Mouse (Mus musculus) forebrain, embryonic 13.5 days (tissue): ENCODE data around the gene Nudt1. TPM values are rescaled to one million over a fixed set of nuclear protein-coding genes. Genes with fewer than 3 reads are reported as not detected.

Experiments
- ATAC-seq: fragments of 200-750 bp; cut with Nextera tagmentation; 2 replicates; pipeline ENCODE4 v1.8.0; 2017
- H3K27ac ChIP-seq: fragments of 300-500 bp; sonication (generic); 2 replicates; pipeline ENCODE4 v1.5.1; 2015; ENCODE audit warnings: inconsistent platforms, mild to moderate bottlenecking, moderate library complexity
- H3K27me3 ChIP-seq: fragments of 300-500 bp; sonication (generic); 2 replicates; pipeline ENCODE4 v1.6.1; 2015; ENCODE audit warnings: mild to moderate bottlenecking, inconsistent platforms
- H3K36me3 ChIP-seq: fragments of 300-500 bp; sonication (generic); 2 replicates; pipeline ENCODE4 v1.6.1; 2015; ENCODE audit warnings: mild to moderate bottlenecking, inconsistent platforms; ENCODE audit not compliant: poor library complexity, severe bottlenecking
- H3K4me1 ChIP-seq: fragments of 300-500 bp; sonication (generic); 2 replicates; pipeline ENCODE4 v1.6.1; 2015; ENCODE audit warnings: inconsistent platforms
- H3K4me2 ChIP-seq: fragments of 300-500 bp; sonication (generic); 2 replicates; pipeline ENCODE4 v1.6.1; 2015; ENCODE audit warnings: inconsistent platforms, mild to moderate bottlenecking, moderate library complexity
- H3K4me3 ChIP-seq: fragments of 300-500 bp; sonication (generic); 2 replicates; pipeline ENCODE4 v1.5.1; 2015; ENCODE audit warnings: mild to moderate bottlenecking, inconsistent platforms
- H3K9ac ChIP-seq: fragments of 300-500 bp; sonication (generic); 2 replicates; pipeline ENCODE4 v1.6.1; 2015; ENCODE audit warnings: mild to moderate bottlenecking, inconsistent platforms
- H3K9me3 ChIP-seq: fragments of 300-500 bp; sonication (generic); replicated peaks from 2 replicates; pipeline ENCODE4 v1.6.1; 2016; ENCODE audit warnings: inconsistent platforms
- WGBS: fragments of 180-500 bp; shearing (Covaris S2); methylation state at CpG from one replicate; pipeline ENCODE4 v1.1.7; 2015; 5-methylcytosine and 5-hydroxymethylcytosine counted together
- polyA plus RNA-seq: library from polyadenylated mRNA; unstranded; fragments of >200 nt; fragmentation: Nextera tagmentation; extraction: Ambion mirVana; gene quantifications from 2 replicates; pipeline ENCODE4 v1.2.1, GENCODE M21; 2015

Gene Nudt1
- 35.7 and 37.8 TPM in 2 replicates for polyA plus RNA-seq

DNA sequence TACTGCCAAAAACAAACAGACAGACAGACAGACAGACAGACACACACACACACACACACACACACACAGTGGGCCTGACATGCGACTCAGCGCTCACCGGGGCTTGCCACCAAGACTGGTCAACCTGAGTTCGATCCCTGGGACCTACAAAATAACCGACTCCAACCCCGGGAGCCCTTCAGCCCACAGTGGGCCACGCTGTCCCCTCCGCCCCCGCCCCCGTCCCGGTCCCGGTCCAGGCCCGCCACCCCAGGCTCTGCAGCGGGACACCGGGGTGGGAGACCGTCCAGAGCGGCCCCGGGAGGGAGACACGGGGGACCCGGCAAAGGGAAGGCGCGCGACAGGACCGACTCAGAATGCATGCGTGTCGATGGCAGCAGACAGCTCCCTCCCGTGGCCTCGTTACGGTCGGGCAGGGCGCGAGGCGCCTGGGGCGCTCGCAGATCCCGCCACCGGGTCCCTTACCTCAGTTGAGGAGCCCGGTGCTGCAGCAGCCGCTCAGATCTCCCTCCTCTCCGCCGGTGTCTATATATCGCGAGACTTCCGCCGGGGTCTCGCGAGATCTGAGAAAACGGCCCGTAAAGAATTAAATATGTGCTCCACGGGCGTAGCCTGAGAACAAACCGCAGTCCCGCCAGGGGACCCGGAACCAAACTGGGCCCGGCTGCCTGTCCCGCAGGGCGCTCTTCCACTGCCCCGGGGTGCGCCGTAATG lies at the start of gene Nudt1, which contains the start of gene Mad1l1:
Gene Nudt1 (plus strand): TSS at position 615 of the 714 bp plus-strand sequence.
Gene Mad1l1 (minus strand): TSS at position 511 of the 714 bp plus-strand sequence.
- Histone ChIP-seq H3K4me3 (peak within 1 kb of the TSS; percentile 88), H3K4me1 (peaks cover 14% of the 10 kb centered on the region), H3K4me2 (peak within 1 kb of the TSS; percentile 76), H3K9me3 (no peaks in the 10 kb centered on the region), H3K27me3 (no peaks in the 10 kb centered on the region), H3K9ac (peak within 1 kb of the TSS; percentile 99), H3K27ac (peak within 1 kb of the TSS; percentile 81), H3K36me3 (peaks cover 10% of the 10 kb centered on the region; the same call in 1 of the 2 replicates)
- ATAC-seq, result peak; percentile 94
- WGBS, result under 1% methylated on average over 55 of the region's 60 CpGs

DNA sequence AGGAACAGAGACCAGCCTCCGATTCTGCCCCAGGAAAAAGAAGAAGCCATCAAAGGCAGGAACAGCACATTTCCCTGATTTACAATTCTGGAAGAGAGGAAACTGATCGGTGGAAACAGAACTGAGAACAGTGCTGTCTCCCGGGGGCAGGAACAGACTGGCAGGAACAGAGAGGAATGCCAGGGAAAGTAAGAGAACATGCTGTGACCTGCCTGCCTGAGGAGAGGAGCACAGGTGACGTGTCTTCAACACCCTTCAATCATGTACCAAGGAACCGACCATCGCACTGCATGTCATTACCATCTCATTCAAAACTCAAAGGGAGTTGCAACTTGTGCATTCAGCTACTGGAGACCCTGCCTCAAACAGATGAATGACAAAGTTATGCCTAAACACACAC lies 44.7 kb upstream of the Nudt1 start:
- Histone ChIP-seq H3K4me2 (no peak overlapping the region), H3K27me3 (no peaks in the 10 kb centered on the region), H3K9ac (no peak overlapping the region), H3K27ac (peak overlapping the region; percentile 51; the same call in 1 of the 2 replicates), H3K9me3 (no peaks in the 10 kb centered on the region), H3K36me3 (peaks cover 12% of the 10 kb centered on the region; the same call in 1 of the 2 replicates), H3K4me3 (no peak overlapping the region), H3K4me1 (peaks cover 10% of the 10 kb centered on the region; the same call in 1 of the 2 replicates)
- WGBS, result 84% methylated on average over 6 of the region's 6 CpGs
- ATAC-seq, result no peak

DNA sequence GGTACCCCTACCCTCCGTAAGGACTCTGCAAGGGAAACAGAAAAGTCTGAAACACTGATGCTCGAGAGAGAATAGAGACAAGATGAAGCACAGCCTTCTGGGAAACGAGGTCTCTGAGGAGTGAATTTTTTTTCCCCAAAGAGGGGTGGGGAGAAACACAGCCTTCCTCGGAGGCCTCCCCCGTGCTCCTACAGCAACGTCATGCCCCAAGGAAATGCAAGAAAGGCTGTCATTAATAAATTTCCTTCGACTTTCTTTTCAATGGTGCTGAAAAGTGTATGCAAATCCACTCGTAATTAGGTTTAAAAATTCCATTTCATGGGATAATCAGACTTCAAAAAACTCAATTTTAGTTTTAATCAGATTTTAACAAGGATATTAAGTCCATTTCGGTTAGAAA lies 41.3 kb upstream of the Nudt1 start:
- no peak overlapping the region for H3K4me3 ChIP-seq
- no peak for ATAC-seq
- no peak overlapping the region for H3K4me2 ChIP-seq
- H3K9ac ChIP-seq, result no peak overlapping the region
- peaks cover 16% of the 10 kb centered on the region; the same call in 1 of the 2 replicates for H3K4me1 ChIP-seq
- H3K27ac ChIP-seq, result 0 out of 2 replicates have a peak overlapping the region, but pooled peaks have one; percentile 26
- H3K9me3 ChIP-seq, result no peaks in the 10 kb centered on the region
- peaks cover 15% of the 10 kb centered on the region for H3K36me3 ChIP-seq
- no peaks in the 10 kb centered on the region for H3K27me3 ChIP-seq
- WGBS, result 57% methylated on average over 9 of the region's 9 CpGs

DNA sequence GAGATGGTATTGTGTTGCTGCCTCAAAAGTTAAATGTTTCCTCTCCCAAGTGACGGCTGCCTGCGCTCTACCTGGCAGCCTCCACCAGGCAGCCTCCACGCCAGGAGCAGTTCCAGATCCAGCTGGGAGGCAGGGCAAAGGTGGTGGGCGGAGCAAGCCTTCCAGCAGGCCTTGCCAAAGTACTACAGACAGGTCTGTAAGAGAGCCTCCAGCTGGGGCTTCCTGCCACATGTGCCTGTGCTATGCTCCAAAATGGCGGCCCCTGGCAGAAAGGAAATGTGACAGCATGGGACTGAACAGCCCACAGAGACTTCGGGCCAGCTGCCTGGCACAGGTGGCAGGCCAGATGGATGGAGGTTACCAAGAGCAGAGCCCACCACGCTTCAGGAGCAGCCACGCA lies 39.1 kb upstream of the Nudt1 start:
- H3K36me3 ChIP-seq, result peaks cover 15% of the 10 kb centered on the region
- peaks cover 16% of the 10 kb centered on the region; the same call in 1 of the 2 replicates for H3K4me1 ChIP-seq
- H3K9ac ChIP-seq, result no peak overlapping the region
- H3K27ac ChIP-seq, result no peak overlapping the region
- ATAC-seq, result no peak
- WGBS, result 68% methylated on average over 8 of the region's 8 CpGs
- H3K27me3 ChIP-seq, result no peaks in the 10 kb centered on the region
- no peak overlapping the region for H3K4me3 ChIP-seq
- H3K4me2 ChIP-seq, result no peak overlapping the region
- no peaks in the 10 kb centered on the region for H3K9me3 ChIP-seq

DNA sequence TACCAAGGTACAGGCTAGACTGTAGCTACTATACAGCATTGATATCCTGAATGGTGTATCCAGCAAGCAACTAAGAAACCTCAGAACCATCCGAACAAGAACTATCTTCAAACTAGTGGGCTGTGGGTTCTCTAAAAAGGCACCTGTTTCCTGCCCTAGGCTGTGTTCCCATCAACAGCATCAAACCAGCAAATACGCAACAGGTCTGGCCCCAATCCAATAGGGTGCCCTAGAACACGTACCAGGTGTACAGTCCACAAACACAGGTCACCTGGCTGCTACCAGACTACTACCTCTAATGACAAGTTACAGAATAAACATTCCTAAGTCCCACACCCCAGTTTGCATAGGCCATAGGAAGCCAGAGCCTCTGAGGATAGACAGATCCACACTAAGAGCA lies 38.6 kb upstream of the Nudt1 start:
- Histone ChIP-seq H3K27ac (no peak overlapping the region), H3K9ac (no peak overlapping the region), H3K4me2 (no peak overlapping the region), H3K36me3 (peaks cover 13% of the 10 kb centered on the region), H3K4me1 (peaks cover 16% of the 10 kb centered on the region; the same call in 1 of the 2 replicates), H3K4me3 (no peak overlapping the region), H3K9me3 (no peaks in the 10 kb centered on the region), H3K27me3 (no peaks in the 10 kb centered on the region)
- no peak for ATAC-seq
- WGBS, result 96% methylated on average over 3 of the region's 3 CpGs

DNA sequence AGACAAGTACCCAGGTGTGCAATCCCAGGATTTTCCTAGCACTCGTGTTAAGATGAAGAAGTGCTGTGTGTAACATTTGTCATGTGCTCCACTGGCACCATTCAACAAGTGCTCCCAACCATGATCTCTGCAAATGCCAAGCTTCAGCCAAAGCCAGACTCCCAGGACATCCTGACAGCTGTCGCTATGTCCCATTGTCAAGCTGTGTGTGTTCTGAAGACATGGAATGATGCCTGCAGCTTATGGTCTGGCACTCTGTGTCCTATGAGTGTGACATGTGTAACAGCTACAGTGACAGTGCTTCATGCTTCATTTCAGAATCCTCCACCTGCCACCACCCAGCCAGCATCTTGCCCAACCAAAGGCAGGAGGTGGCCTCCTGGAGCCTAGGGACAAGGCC lies 37.4 kb upstream of the Nudt1 start:
- no peak overlapping the region for H3K4me3 ChIP-seq
- no peak overlapping the region for H3K27ac ChIP-seq
- no peak overlapping the region for H3K9ac ChIP-seq
- no peak for ATAC-seq
- no peaks in the 10 kb centered on the region for H3K9me3 ChIP-seq
- no peaks in the 10 kb centered on the region for H3K27me3 ChIP-seq
- H3K4me1 ChIP-seq, result peaks cover 16% of the 10 kb centered on the region; the same call in 1 of the 2 replicates
- 90% methylated on average over 2 of the region's 2 CpGs for WGBS
- peaks cover 14% of the 10 kb centered on the region for H3K36me3 ChIP-seq
- no peak overlapping the region for H3K4me2 ChIP-seq

DNA sequence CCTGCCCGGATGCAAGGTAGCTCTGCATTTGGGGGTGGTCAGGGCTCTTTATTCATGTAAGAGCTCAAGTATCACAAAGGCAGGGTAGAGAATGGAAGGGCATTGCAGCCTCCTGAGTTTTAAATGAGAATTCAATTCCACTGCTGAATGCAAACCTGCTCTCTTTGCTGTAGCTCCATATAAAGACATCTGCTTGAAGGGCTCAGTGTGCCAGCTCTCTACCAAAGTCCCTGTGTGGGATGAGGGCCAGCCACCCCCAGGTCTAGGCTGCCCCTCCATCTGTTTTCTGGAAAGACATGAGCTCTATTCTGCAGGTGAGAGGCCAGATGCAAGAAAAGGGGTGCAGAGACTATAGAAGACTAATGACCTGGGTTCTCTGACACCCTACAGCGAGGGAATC lies 36.7 kb upstream of the Nudt1 start:
- 68% methylated on average over 2 of the region's 2 CpGs for WGBS
- Histone ChIP-seq H3K27me3 (no peaks in the 10 kb centered on the region), H3K27ac (no peak overlapping the region), H3K4me2 (no peak overlapping the region), H3K4me1 (peaks cover 15% of the 10 kb centered on the region; the same call in 1 of the 2 replicates), H3K9me3 (no peaks in the 10 kb centered on the region), H3K4me3 (no peak overlapping the region), H3K36me3 (peaks cover 21% of the 10 kb centered on the region), H3K9ac (no peak overlapping the region)
- ATAC-seq, result no peak

DNA sequence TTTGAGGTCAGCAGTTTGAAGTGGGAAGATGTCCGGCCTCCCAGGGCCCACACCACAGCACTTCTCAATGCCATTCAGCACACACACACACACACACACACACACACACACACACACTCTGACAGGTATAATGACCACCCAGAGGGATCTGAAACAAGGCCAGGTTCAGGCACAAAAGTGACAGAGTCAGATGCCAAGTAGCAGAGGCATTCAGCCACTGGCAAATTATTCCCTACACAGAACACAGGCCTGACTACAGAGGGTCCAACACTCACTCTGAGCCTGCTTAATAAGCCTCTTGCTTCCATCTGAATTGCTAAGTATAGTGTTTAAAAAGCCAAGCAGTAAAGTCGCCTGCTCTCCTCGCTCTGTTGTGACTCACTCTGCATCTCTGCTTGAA lies 33.2 kb upstream of the Nudt1 start:
- ATAC-seq, result 0 out of 2 replicates have a peak, but pooled peaks have one; percentile 30
- Histone ChIP-seq H3K4me1 (no peaks in the 10 kb centered on the region), H3K9me3 (no peaks in the 10 kb centered on the region), H3K27ac (no peak overlapping the region), H3K27me3 (no peaks in the 10 kb centered on the region), H3K4me3 (no peak overlapping the region), H3K9ac (no peak overlapping the region), H3K36me3 (peaks cover 44% of the 10 kb centered on the region), H3K4me2 (no peak overlapping the region)
- 68% methylated on average over 3 of the region's 3 CpGs for WGBS

DNA sequence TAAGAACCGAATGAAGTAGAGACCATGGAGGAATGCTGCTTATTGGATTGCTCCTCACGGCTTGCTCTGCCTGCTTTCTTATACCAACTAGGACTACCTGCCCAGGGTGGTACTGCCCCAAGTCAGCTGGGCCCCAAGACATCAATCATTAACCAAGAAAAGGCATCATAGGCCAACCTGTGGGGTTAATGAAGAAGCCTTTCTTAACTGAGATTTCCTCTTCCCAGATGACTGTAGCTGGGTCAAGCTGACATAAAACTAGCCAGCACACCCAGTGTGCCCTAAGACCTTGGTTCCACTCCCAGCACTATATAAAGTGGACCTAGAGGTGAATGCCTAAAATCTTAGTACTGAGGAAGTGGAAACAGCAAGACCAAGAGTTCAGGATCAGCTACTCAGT lies 32.3 kb upstream of the Nudt1 start:
- Histone ChIP-seq H3K4me2 (no peak overlapping the region), H3K9me3 (no peaks in the 10 kb centered on the region), H3K9ac (no peak overlapping the region), H3K4me1 (no peaks in the 10 kb centered on the region), H3K27ac (no peak overlapping the region), H3K4me3 (no peak overlapping the region), H3K36me3 (peaks cover 45% of the 10 kb centered on the region), H3K27me3 (no peaks in the 10 kb centered on the region)
- ATAC-seq, result no peak
- WGBS, result 95% methylated on average over 2 of the region's 2 CpGs

DNA sequence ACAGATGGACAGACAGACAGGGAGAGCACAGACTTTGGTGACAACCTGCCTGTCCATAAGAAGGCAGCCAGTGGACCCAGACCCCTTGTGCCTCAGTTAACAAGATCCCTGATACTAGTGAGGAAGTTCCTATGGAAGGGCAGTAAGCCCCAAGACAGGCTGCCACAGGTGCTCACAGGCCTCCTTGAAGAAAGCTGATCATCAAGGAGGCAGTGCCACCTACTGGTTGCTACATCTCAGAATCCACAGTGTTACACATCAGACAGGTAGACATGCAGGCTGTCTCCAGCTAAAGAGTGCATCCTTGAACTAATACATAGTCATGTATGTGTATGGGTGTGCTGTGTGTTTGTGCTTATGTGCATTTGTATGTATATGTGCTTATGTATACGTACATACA lies 29.3 kb upstream of the Nudt1 start:
- peaks cover 58% of the 10 kb centered on the region for H3K36me3 ChIP-seq

DNA sequence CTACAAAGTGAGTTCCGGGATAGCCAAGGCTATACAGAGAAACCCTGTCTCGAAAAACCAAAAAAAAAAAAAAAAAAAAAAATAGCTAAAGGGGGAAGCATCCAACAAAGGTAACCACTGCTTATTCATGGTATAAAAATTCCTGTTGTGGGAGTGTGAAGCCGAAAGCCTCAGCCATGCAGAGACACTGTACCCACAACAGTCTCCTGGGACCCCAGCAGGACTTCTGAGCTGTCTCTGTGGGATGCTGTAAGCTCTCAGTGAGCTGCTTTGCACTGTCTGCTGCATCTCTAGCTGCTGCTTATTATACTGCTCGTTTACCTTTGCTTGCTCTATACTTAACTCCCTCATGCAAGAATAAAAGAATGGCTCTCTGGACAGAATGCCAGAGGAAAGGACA lies 23.2 kb upstream of the Nudt1 start:
- no peaks in the 10 kb centered on the region for H3K4me1 ChIP-seq
- H3K4me3 ChIP-seq, result no peak overlapping the region
- WGBS, result 70% methylated on average over 4 of the region's 4 CpGs
- H3K27ac ChIP-seq, result no peak overlapping the region
- no peak overlapping the region for H3K4me2 ChIP-seq
- no peaks in the 10 kb centered on the region for H3K27me3 ChIP-seq
- no peak for ATAC-seq
- no peak overlapping the region for H3K9ac ChIP-seq
- no peaks in the 10 kb centered on the region for H3K9me3 ChIP-seq
- H3K36me3 ChIP-seq, result peaks cover 76% of the 10 kb centered on the region

More for the DNA sequence above, 29.3 kb upstream of the Nudt1 start:
- 88% methylated on average over 1 of the region's 1 CpGs for WGBS
- no peak overlapping the region for H3K4me3 ChIP-seq
- H3K27me3 ChIP-seq, result no peaks in the 10 kb centered on the region
- peak; percentile 70 for ATAC-seq
- no peak overlapping the region for H3K9ac ChIP-seq
- H3K27ac ChIP-seq, result no peak overlapping the region
- no peaks in the 10 kb centered on the region for H3K9me3 ChIP-seq
- no peak overlapping the region for H3K4me2 ChIP-seq
- H3K4me1 ChIP-seq, result no peaks in the 10 kb centered on the region

DNA sequence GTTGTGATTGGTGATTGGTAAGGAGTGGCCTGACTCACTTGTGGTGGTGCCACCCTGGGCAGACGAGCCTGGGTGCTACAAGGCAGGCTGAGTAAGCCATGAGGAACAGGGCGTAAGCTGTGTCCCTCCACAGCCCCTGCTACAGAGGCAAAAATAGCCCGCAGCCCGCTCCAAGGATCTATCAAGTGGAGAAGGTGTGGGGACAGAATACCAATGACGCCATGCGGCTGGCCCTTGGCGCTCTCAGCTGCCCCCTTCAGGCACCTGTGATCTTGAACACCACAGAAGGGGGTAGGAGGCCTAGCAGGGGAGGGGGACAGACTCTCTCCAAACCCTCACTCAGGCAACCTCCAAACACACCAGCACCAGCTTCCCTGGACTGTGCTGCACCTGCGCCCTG lies 15.4 kb upstream of the Nudt1 start:
- 71% methylated on average over 8 of the region's 8 CpGs for WGBS
- Histone ChIP-seq H3K4me1 (no peaks in the 10 kb centered on the region), H3K27ac (no peak overlapping the region), H3K36me3 (peaks cover 91% of the 10 kb centered on the region), H3K9me3 (no peaks in the 10 kb centered on the region), H3K9ac (no peak overlapping the region), H3K27me3 (no peaks in the 10 kb centered on the region), H3K4me3 (no peak overlapping the region), H3K4me2 (no peak overlapping the region)
- no peak for ATAC-seq
